In the genomic region with DNA sequence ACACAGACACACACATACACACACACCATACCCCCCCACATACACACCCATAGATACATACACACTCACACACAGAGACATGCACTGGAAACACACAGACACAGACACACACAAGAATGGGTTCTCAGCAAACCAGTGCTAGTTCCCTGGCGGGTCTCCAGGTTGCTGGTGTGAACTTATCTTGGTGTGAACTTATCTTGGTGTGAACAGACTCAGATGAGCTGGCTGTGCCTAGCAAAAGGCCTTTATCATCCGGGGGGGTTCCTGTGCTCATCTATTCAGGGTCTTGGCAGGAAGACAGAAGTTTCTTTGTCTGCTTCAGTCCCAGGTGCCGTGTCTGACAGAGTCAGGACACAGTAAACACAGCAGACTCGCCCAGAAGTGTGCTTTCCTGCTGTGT, we compare ENCODE assay signal across 20 mouse cellular contexts. TPM values are rescaled to one million over a fixed set of nuclear protein-coding genes. Genes with fewer than 3 reads are reported as not detected.
DNase-seq lines count a peak whose midpoint lies in the region; ATAC-seq lines count a peak whose summit lies in the region.
"Had no signal": no experiment of that assay in that cellular context is flagged by ENCODE, and none has a peak within 500 bp of the region (broad histone marks: within the 10 kb centered on the region; RNA-seq: fewer than 3 reads in every experiment).

No protein-coding gene starts in this region.

- 0 out of 2 replicates have a peak overlapping the region, but pooled peaks have one; percentile 13 for H3K9ac ChIP-seq in forebrain, embryonic 12.5 days
- no peak overlapping the region for H3K9ac ChIP-seq in forebrain, embryonic 15.5 days (replicated peaks)
- H3K9ac ChIP-seq in hindbrain, embryonic 13.5 days = no peak overlapping the region
- H3K9ac ChIP-seq: embryonic facial prominence, embryonic 12.5 days had no signal

- no peak overlapping the region for H3K4me3 ChIP-seq in forebrain, embryonic 12.5 days (replicated peaks)
- H3K4me3 ChIP-seq in forebrain, embryonic 15.5 days = no peak overlapping the region
- no peak overlapping the region for H3K4me3 ChIP-seq in hindbrain, embryonic 13.5 days
- H3K4me3 ChIP-seq in hindbrain, embryonic 10.5 days = no peak overlapping the region
- H3K4me3 ChIP-seq: embryonic facial prominence, embryonic 12.5 days had no signal

- no peak for ATAC-seq in forebrain, embryonic 12.5 days (ENCODE audit: low FRiP score)
- no peak for ATAC-seq in forebrain, embryonic 15.5 days (replicated peaks)
- no peak for ATAC-seq in hindbrain, embryonic 13.5 days (ENCODE audit: low FRiP score)
- no peak for ATAC-seq in erythroid progenitor cell, adult 5-6 weeks (replicated peaks; ENCODE audit: low FRiP score, poor library complexity, severe bottlenecking)
- ATAC-seq: activated CD4-positive, CD25-positive, alpha-beta regulatory T cell, adult 4 months; Patski had no signal

- peaks cover 64% of the 10 kb centered on the region for H3K36me3 ChIP-seq in forebrain, embryonic 12.5 days (replicated peaks)
- peaks cover 41% of the 10 kb centered on the region for H3K36me3 ChIP-seq in forebrain, embryonic 15.5 days
- H3K36me3 ChIP-seq in hindbrain, embryonic 13.5 days = peaks cover 66% of the 10 kb centered on the region
- peaks cover 76% of the 10 kb centered on the region for H3K36me3 ChIP-seq in hindbrain, embryonic 10.5 days
- H3K36me3 ChIP-seq: embryonic facial prominence, embryonic 12.5 days had no signal

- WGBS in forebrain, embryonic 12.5 days = 63% methylated on average over 4 of the region's 4 CpGs
- 53% methylated on average over 4 of the region's 4 CpGs for WGBS in forebrain, embryonic 15.5 days
- 59% methylated on average over 4 of the region's 4 CpGs for WGBS in hindbrain, embryonic 13.5 days
- WGBS in hindbrain, embryonic 10.5 days = 66% methylated on average over 4 of the region's 4 CpGs

- no peak overlapping the region for H3K4me2 ChIP-seq in forebrain, embryonic 12.5 days
- no peak overlapping the region for H3K4me2 ChIP-seq in forebrain, embryonic 15.5 days (replicated peaks)
- H3K4me2 ChIP-seq in hindbrain, embryonic 13.5 days = no peak overlapping the region
- H3K4me2 ChIP-seq: embryonic facial prominence, embryonic 12.5 days; heart, embryonic 11.5 days had no signal

- no peak for DNase-seq in hindbrain, embryonic 10.5 days (ENCODE audit: low spot score)
- DNase-seq in testis, postnatal 10 days (ENCODE audit: low spot score) = peak; percentile 62
- no peak for DNase-seq in testis, postnatal 14 days (ENCODE audit: low spot score)
- DNase-seq: adrenal gland, postnatal 10 days; cerebellum, adult 9-11 months; gastrocnemius, postnatal 36 days; kidney, adult 8-10 months; kidney, postnatal 25 days; liver; lung, postnatal 14 days; thymus, postnatal 36 days had no signal

- H3K9me3 ChIP-seq in forebrain, embryonic 12.5 days = no peaks in the 10 kb centered on the region
- no peaks in the 10 kb centered on the region for H3K9me3 ChIP-seq in forebrain, embryonic 15.5 days
- no peaks in the 10 kb centered on the region for H3K9me3 ChIP-seq in hindbrain, embryonic 13.5 days
- H3K9me3 ChIP-seq in hindbrain, embryonic 10.5 days = no peaks in the 10 kb centered on the region
- H3K9me3 ChIP-seq: embryonic facial prominence, embryonic 12.5 days had no signal

- peaks cover 11% of the 10 kb centered on the region for H3K4me1 ChIP-seq in forebrain, embryonic 12.5 days
- peaks cover 4% of the 10 kb centered on the region for H3K4me1 ChIP-seq in forebrain, embryonic 15.5 days
- H3K4me1 ChIP-seq in hindbrain, embryonic 13.5 days (replicated peaks) = peaks cover 23% of the 10 kb centered on the region
- peaks cover 25% of the 10 kb centered on the region for H3K4me1 ChIP-seq in hindbrain, embryonic 10.5 days (replicated peaks)

- peak overlapping the region; percentile 42; the same call in 1 of the 2 replicates for H3K27ac ChIP-seq in forebrain, embryonic 12.5 days
- no peak overlapping the region for H3K27ac ChIP-seq in forebrain, embryonic 15.5 days (replicated peaks)
- H3K27ac ChIP-seq in hindbrain, embryonic 13.5 days = peak overlapping the region; percentile 14; the same call in 1 of the 2 replicates
- H3K27ac ChIP-seq in hindbrain, embryonic 10.5 days = no peak overlapping the region
- H3K27ac ChIP-seq: embryonic facial prominence, embryonic 12.5 days had no signal

- no peaks in the 10 kb centered on the region for H3K27me3 ChIP-seq in forebrain, embryonic 12.5 days
- no peaks in the 10 kb centered on the region for H3K27me3 ChIP-seq in forebrain, embryonic 15.5 days
- H3K27me3 ChIP-seq in hindbrain, embryonic 13.5 days = no peaks in the 10 kb centered on the region
- no peaks in the 10 kb centered on the region for H3K27me3 ChIP-seq in hindbrain, embryonic 10.5 days (ENCODE audit: insufficient read depth, poor library complexity, severe bottlenecking)
- H3K27me3 ChIP-seq: embryonic facial prominence, embryonic 12.5 days had no signal

RNA-seq across cellular contexts. Expression of gene Mgat5b, which starts 25.7 kb away (rescaled TPM):
- 17.8 and 19.0 TPM in 2 replicates for polyA plus RNA-seq in forebrain, embryonic 12.5 days (2016; fragmentation: Nextera tagmentation; extraction: Ambion mirVana)
- polyA plus RNA-seq in forebrain, embryonic 15.5 days (2015; fragmentation: Nextera tagmentation; extraction: Ambion mirVana) = 32.0 and 32.8 TPM in 2 replicates
- 22.8 and 24.5 TPM in 2 replicates for polyA plus RNA-seq in hindbrain, embryonic 13.5 days (2015; fragmentation: Nextera tagmentation; extraction: Ambion mirVana)
- polyA plus RNA-seq in hindbrain, embryonic 10.5 days (2016; fragmentation: Nextera tagmentation; extraction: Ambion mirVana) = 6.3 and 12.8 TPM in 2 replicates
- not detected in 2 replicates for total RNA-seq in erythroid progenitor cell, adult 5-6 weeks (2015; ENCODE audit: low replicate concordance)
- total RNA-seq in erythroid progenitor cell, adult 5-6 weeks (2017; ENCODE audit: low replicate concordance) = not detected in 2 replicates
- total RNA-seq: gastrocnemius, postnatal 36 days had no signal
- polyA plus RNA-seq: activated CD4-positive, CD25-positive, alpha-beta regulatory T cell, adult 4 months; liver, embryonic 16.5 days had no signal

Comparison
In these comparisons a context has a peak if more than half of its experiments do, and no peak if none do; other contexts are left out.
1. H3K27ac ChIP-seq: peak in forebrain, embryonic 12.5 days (single experiment) and hindbrain, embryonic 13.5 days (single experiment); none in forebrain, embryonic 15.5 days (single experiment) and hindbrain, embryonic 10.5 days (single experiment).